Mouse (Mus musculus): ENCODE results near the gene Dido1.

DNA sequence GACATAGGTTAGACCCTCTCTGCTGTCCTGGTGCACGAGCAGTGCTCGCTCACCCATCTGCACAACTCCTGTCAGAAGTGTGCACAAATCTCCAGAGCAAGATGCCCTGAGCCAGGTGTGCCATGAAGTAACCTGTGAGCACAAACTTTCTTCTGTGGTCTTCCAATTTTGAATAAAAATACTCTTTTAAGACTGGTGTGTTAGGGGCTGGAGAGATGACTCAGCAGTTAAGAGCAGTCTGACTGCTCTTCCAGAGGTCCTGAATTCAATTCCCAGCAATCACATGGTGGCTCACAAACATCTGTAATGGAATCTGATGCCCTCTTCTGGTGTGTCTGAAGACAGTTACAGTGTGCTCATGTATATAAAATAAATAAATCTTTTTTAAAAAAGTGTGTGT, 33.5 kb upstream of the Dido1 start:
- TF ChIP-seq CTCF (IDR thresholded peaks at IDR 0.05; ENCODE audit: control insufficient read depth, insufficient read depth, insufficient replicate concordance, low read depth, low read length) (no peak), POLR2A (IDR thresholded peaks at IDR 0.05; ENCODE audit: control insufficient read depth, low read depth, low read length) (no peak)
